Mouse (Mus musculus) liver, postnatal 0 days (tissue): ENCODE data around the gene Sptssa. TPM values are rescaled to one million over a fixed set of nuclear protein-coding genes. Genes with fewer than 3 reads are reported as not detected.

Experiments used
- ATAC-seq: fragments of 200-750 bp; cut with Nextera tagmentation; 2 replicates; pipeline ENCODE4 v1.8.0; 2017; ENCODE audit warnings: mild to moderate bottlenecking, moderate library complexity
- DNase-seq: peaks from one replicate; pipeline ENCODE4 v3.0.0-alpha.2; 2016
- H3K27ac ChIP-seq: fragments of 300-500 bp; sonication (generic); 2 replicates; pipeline ENCODE4 v1.5.1; 2014; ENCODE audit warnings: antibody characterized with exemption, moderate library complexity, mild to moderate bottlenecking, low read depth
- H3K27me3 ChIP-seq: fragments of 300-500 bp; sonication (generic); 2 replicates; pipeline ENCODE4 v1.6.1; 2014; ENCODE audit warnings: low read length, control low read depth, mixed read lengths; ENCODE audit not compliant: insufficient read depth
- H3K36me3 ChIP-seq: fragments of 300-500 bp; sonication (generic); replicated peaks from 2 replicates; pipeline ENCODE4 v1.6.1; 2014; ENCODE audit warnings: mild to moderate bottlenecking, control low read depth, low read length, moderate library complexity, mixed read lengths; ENCODE audit not compliant: insufficient read depth
- H3K4me1 ChIP-seq: fragments of 300-500 bp; sonication (generic); 2 replicates; pipeline ENCODE4 v1.6.1; 2014; ENCODE audit warnings: antibody characterized with exemption, mild to moderate bottlenecking, control low read depth; ENCODE audit not compliant: insufficient read depth
- H3K4me2 ChIP-seq: fragments of 300-500 bp; sonication (generic); 2 replicates; pipeline ENCODE4 v1.6.1; 2014; ENCODE audit warnings: low read depth, mild to moderate bottlenecking, low read length, moderate library complexity, mixed read lengths
- H3K4me3 ChIP-seq: fragments of 300-500 bp; sonication (generic); 2 replicates; pipeline ENCODE4 v1.5.1; 2014; ENCODE audit warnings: low read depth, low read length
- H3K9ac ChIP-seq: fragments of 300-500 bp; sonication (generic); replicated peaks from 2 replicates; pipeline ENCODE4 v1.6.1; 2014; ENCODE audit warnings: mild to moderate bottlenecking, moderate library complexity
- H3K9me3 ChIP-seq: fragments of 300-500 bp; sonication (generic); 2 replicates; pipeline ENCODE4 v1.6.1; 2016; ENCODE audit warnings: mild to moderate bottlenecking, control low read depth, low read length, mixed read lengths
- CTCF ChIP-seq: sonication (generic); IDR thresholded peaks from 2 replicates; pipeline ENCODE4 v1.5.1; 2016; ENCODE audit warnings: antibody characterized with exemption, low read depth
- EP300 ChIP-seq: IDR thresholded peaks from 2 replicates; pipeline ENCODE4 v1.6.1; 2016; ENCODE audit warnings: antibody characterized with exemption, low read depth, mild to moderate bottlenecking
- WGBS: fragments of 180-500 bp; shearing (Covaris S2); extraction: QIAGEN DNeasy Blood & Tissue Kit; methylation state at CpG from one replicate; pipeline ENCODE4 v1.1.7; 2014; ENCODE audit not compliant: insufficient replicate concordance; 5-methylcytosine and 5-hydroxymethylcytosine counted together
- polyA plus RNA-seq: library from polyadenylated mRNA; unstranded; fragments of >200 nt; fragmentation: Nextera tagmentation; extraction: Ambion mirVana; gene quantifications from 2 replicates; pipeline ENCODE4 v1.2.1, GENCODE M21; 2015

Gene Sptssa
- polyA plus RNA-seq, 1 experiment from 2014 or later: 119 TPM

DNA sequence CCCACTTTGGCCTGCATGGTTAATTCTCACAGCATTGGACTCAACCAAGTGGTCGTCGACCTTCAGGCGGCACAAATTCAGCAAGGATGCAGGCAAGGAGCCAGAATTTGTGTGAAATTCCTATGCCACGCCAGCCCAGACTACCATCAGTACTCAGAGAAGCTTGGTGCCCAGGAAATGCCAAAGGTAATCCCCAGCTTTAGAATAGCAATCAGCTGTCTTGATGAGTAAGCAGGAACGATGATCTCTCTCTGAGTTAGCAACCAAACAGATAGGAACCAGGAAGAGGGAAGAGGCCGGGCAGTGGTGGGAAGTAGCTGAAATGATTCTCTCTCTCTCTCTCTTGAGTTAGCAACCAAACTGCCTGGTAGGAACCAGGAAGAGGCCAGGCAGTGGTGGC, 16.1 kb downstream of the Sptssa start:
- no peak for TF ChIP-seq EP300
- TF ChIP-seq CTCF: no peak
- no peaks in the 10 kb centered on the region for H3K36me3 ChIP-seq
- no peak for ATAC-seq
- H3K9me3 ChIP-seq: no peaks in the 10 kb centered on the region
- DNase-seq: no peak
- 74% methylated on average over 6 of the region's 6 CpGs for WGBS
- H3K9ac ChIP-seq: no peak overlapping the region
- no peaks in the 10 kb centered on the region; the same call in 1 of the 2 replicates for H3K4me1 ChIP-seq
- no peak overlapping the region for H3K27ac ChIP-seq
- H3K4me2 ChIP-seq: no peak overlapping the region
- H3K27me3 ChIP-seq: no peaks in the 10 kb centered on the region
- no peak overlapping the region for H3K4me3 ChIP-seq

DNA sequence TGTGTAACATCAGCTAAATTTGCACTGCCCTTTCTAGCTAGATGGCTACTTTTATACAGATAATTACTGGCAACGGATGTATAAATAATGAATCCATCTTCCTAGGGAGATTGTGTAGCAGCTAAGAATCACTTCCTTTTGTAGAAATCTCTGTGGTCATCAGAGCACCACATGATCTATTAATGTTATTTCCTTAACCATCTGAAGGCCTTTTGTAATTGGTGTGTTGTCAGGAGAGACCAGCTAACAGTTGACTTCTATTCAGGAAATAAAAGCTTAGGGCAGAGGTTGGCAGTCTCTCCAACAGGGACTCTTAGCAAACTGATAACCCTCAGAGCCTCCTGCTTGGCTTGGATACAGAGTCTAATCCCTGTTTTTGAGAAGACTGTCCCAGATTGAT, 19.3 kb downstream of the Sptssa start:
- no peak for TF ChIP-seq EP300
- no peak for TF ChIP-seq CTCF
- Histone ChIP-seq H3K9ac (no peak overlapping the region), H3K27me3 (no peaks in the 10 kb centered on the region), H3K4me2 (no peak overlapping the region), H3K4me1 (no peaks in the 10 kb centered on the region), H3K9me3 (no peaks in the 10 kb centered on the region), H3K4me3 (no peak overlapping the region), H3K36me3 (no peaks in the 10 kb centered on the region), H3K27ac (no peak overlapping the region)
- no peak for ATAC-seq
- no peak for DNase-seq
- WGBS: 57% methylated on average over 1 of the region's 1 CpGs

DNA sequence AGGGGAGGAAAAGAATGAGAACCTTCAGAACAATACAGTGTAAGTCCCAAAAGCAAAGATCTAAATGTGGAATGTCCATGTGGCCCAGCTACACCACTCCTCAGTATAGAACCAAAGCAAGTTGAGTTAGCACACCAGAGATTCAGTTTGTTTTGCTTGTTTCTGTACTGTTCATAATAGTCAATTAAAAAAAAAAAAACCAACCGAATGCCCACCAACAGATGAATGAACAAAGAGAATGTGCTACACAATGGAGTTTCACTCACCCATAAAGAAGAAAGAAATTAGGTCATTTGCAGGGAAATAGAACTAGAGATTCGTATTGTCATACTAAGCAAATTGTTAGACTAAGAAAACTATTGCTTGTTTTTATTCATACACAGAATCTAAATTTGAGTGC, 24.2 kb downstream of the Sptssa start:
- TF ChIP-seq CTCF (no peak), EP300 (no peak)
- Histone ChIP-seq H3K4me3 (no peak overlapping the region), H3K4me2 (no peak overlapping the region), H3K9ac (no peak overlapping the region), H3K9me3 (no peaks in the 10 kb centered on the region), H3K27me3 (no peaks in the 10 kb centered on the region), H3K36me3 (no peaks in the 10 kb centered on the region), H3K4me1 (no peaks in the 10 kb centered on the region), H3K27ac (no peak overlapping the region)
- ATAC-seq (no peak), DNase-seq (no peak)
- 69% methylated on average over 2 of the region's 2 CpGs for WGBS

DNA sequence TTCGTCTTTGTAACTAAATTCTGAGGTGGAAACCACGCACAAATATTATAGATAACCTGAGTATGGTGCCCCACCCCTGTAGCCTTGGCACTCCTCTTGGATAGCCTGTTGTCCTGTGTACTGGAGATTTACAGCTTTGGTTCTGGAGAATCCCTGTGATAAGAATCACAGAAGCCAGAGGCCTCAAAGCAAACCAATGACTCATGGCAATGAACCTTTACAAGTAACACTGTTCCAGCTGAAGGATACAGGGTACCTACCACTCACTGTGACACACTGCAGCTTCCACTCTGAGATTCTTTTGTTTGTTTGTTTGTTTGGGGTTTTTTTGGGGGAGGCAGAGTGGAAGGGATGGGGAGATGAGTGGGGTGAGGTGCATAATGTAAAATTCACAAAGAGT, 34.4 kb downstream of the Sptssa start:
- no peak for DNase-seq
- no peak overlapping the region for H3K4me2 ChIP-seq
- no peak overlapping the region for H3K9ac ChIP-seq
- H3K9me3 ChIP-seq: no peaks in the 10 kb centered on the region
- ATAC-seq: no peak
- WGBS: 72% methylated on average over 2 of the region's 2 CpGs
- TF ChIP-seq EP300: no peak
- no peak for TF ChIP-seq CTCF
- H3K4me3 ChIP-seq: no peak overlapping the region
- H3K27ac ChIP-seq: no peak overlapping the region
- no peaks in the 10 kb centered on the region for H3K36me3 ChIP-seq
- H3K4me1 ChIP-seq: no peaks in the 10 kb centered on the region
- no peaks in the 10 kb centered on the region for H3K27me3 ChIP-seq

DNA sequence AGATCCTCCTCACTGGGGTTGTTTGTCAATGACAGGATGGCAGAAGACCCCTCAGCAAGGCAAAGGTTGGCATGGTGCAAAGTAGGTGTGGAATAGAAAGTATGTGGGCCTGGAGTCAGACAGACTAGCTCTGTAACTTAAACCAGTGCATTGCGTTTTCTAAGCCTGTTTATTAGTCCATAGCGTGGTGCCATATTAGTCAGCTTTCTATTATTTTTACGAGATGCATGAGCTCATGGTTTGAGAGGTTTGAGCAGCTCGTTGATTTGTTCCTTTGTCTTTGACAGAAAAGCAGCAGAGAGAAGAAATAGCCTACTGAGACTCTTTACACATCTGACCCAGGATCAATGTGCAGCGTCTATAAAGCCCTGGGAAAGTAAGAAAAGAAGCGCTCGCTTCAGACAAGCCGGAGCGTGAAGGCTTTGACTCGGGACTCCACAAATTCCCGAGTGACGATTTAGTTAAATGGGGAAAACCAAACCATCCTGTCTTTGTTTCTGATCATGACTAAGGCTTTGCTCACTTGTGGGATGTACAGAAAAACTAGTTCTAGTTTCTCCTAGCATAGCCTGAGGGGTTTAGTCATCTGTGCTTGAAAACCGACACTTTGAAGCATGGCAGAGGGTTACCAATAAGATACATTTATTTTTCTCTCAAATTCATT, 36.2 kb downstream of the Sptssa start:
- 90% methylated on average over 13 of the region's 13 CpGs for WGBS
- H3K27ac ChIP-seq: no peak overlapping the region
- no peaks in the 10 kb centered on the region for H3K36me3 ChIP-seq
- no peaks in the 10 kb centered on the region for H3K4me1 ChIP-seq
- H3K9me3 ChIP-seq: no peaks in the 10 kb centered on the region
- H3K4me3 ChIP-seq: no peak overlapping the region
- TF ChIP-seq CTCF (no peak), EP300 (no peak)
- no peak for ATAC-seq
- H3K27me3 ChIP-seq: no peaks in the 10 kb centered on the region
- H3K9ac ChIP-seq: no peak overlapping the region
- DNase-seq: no peak
- no peak overlapping the region for H3K4me2 ChIP-seq

DNA sequence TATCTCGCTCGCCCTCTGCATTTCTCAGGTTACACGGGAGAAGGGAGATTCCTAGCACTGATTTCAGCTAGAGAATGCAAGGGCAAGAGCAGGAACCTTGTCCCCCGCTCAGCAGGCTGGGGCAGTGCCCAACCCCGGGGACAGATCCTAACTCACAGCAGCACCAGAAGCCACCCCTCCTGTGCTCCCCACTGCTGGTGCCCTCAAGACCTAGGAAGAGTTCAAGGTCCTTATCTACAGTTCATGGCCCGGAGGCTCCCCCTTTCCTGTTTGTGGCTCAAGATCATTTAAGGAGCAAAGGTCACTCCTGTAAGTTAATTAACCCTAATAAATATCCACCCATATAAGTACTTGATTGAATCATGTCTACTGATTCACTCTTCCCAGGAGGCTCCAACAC, 47.4 kb downstream of the Sptssa start:
- DNase-seq (no peak), ATAC-seq (no peak)
- WGBS: 69% methylated on average over 6 of the region's 6 CpGs
- Histone ChIP-seq H3K36me3 (no peaks in the 10 kb centered on the region), H3K27me3 (no peaks in the 10 kb centered on the region), H3K9me3 (no peaks in the 10 kb centered on the region), H3K27ac (no peak overlapping the region), H3K9ac (no peak overlapping the region), H3K4me1 (no peaks in the 10 kb centered on the region), H3K4me2 (no peak overlapping the region), H3K4me3 (no peak overlapping the region)
- TF ChIP-seq EP300 (no peak), CTCF (no peak)
